Mouse (Mus musculus) heart, embryonic 15.5 days (tissue): ENCODE data around the gene Snx32. TPM values are rescaled to one million over a fixed set of nuclear protein-coding genes. Genes with fewer than 3 reads are reported as not detected.
A peak's percentile ranks its signal among the peaks of the same experiment; 100 is the strongest.

Source experiments
- ATAC-seq: fragments of 200-750 bp; cut with Nextera tagmentation; replicated peaks from 2 replicates; pipeline ENCODE4 v1.8.0; 2017; ENCODE audit warnings: low read depth, moderate TSS enrichment; ENCODE audit not compliant: insufficient number of reproducible peaks, insufficient read depth, low FRiP score
- H3K27ac ChIP-seq: fragments of 300-500 bp; sonication (generic); 2 replicates; pipeline ENCODE4 v1.5.1; 2015; ENCODE audit warnings: mild to moderate bottlenecking, inconsistent platforms
- H3K27me3 ChIP-seq: fragments of 300-500 bp; sonication (generic); 2 replicates; pipeline ENCODE4 v1.6.1; 2015; ENCODE audit warnings: inconsistent platforms
- H3K36me3 ChIP-seq: fragments of 300-500 bp; sonication (generic); 2 replicates; pipeline ENCODE4 v1.6.1; 2015; ENCODE audit warnings: mild to moderate bottlenecking, inconsistent platforms
- H3K4me1 ChIP-seq: fragments of 300-500 bp; sonication (generic); replicated peaks from 2 replicates; pipeline ENCODE4 v1.6.1; 2015; ENCODE audit warnings: inconsistent platforms
- H3K4me2 ChIP-seq: fragments of 300-500 bp; sonication (generic); 2 replicates; pipeline ENCODE4 v1.6.1; 2015; ENCODE audit warnings: inconsistent platforms, mild to moderate bottlenecking, moderate library complexity
- H3K4me3 ChIP-seq: fragments of 300-500 bp; sonication (generic); 2 replicates; pipeline ENCODE4 v1.5.1; 2015; ENCODE audit warnings: mild to moderate bottlenecking, inconsistent platforms
- H3K9ac ChIP-seq: fragments of 300-500 bp; sonication (generic); 2 replicates; pipeline ENCODE4 v1.6.1; 2015; ENCODE audit warnings: mild to moderate bottlenecking, inconsistent platforms
- H3K9me3 ChIP-seq: fragments of 300-500 bp; sonication (generic); replicated peaks from 2 replicates; pipeline ENCODE4 v1.6.1; 2016; ENCODE audit warnings: inconsistent platforms
- WGBS: fragments of 180-500 bp; shearing (Covaris S2); methylation state at CpG from one replicate; pipeline ENCODE4 v1.1.7; 2015; ENCODE audit warnings: mixed read lengths; 5-methylcytosine and 5-hydroxymethylcytosine counted together
- polyA plus RNA-seq: library from polyadenylated mRNA; unstranded; fragments of >200 nt; fragmentation: Nextera tagmentation; extraction: Ambion mirVana; gene quantifications from 2 replicates; pipeline ENCODE4 v1.2.1, GENCODE M21; 2015

Gene Snx32
- polyA plus RNA-seq, 1 experiment from 2014 or later = 15.8 TPM

GRCm38 (mm10) chr19:5538786-5539185, 28.4 kb upstream of the Snx32 start:
- H3K9me3 ChIP-seq = no peaks in the 10 kb centered on the region
- peaks cover 6% of the 10 kb centered on the region; the same call in 1 of the 2 replicates for H3K27me3 ChIP-seq
- H3K4me3 ChIP-seq = no peak overlapping the region
- no peak for ATAC-seq
- no peaks in the 10 kb centered on the region; the same call in 1 of the 2 replicates for H3K4me1 ChIP-seq
- 63% methylated on average over 8 of the region's 8 CpGs for WGBS
- no peak overlapping the region for H3K9ac ChIP-seq
- no peak overlapping the region for H3K27ac ChIP-seq
- no peaks in the 10 kb centered on the region for H3K36me3 ChIP-seq
- no peak overlapping the region for H3K4me2 ChIP-seq

DNA sequence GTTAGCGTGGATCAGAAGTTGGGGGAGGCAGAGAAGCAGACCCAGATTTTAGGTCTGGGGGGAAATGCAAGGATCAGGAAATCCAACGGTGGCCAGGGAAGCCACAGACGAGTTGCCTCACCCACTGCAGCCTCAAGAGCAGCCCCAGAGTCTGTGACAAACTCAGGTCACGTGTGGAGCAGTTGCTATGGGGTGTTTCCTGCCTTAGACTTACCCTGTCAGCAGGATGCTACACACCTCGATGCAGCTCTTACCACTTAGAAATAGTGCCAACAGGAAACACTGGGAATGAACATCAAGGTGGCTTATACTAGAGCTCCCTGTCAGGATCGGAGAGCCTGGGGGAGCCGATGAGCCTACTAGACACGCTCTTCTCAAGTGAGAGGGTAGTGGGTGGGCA, 22.2 kb upstream of the Snx32 start:
- Histone ChIP-seq H3K27me3 (0 out of 2 replicates have a peak, but pooled peaks cover 4% of the 10 kb centered on the region), H3K4me1 (peaks cover 5% of the 10 kb centered on the region), H3K4me2 (no peak overlapping the region), H3K27ac (no peak overlapping the region), H3K36me3 (no peaks in the 10 kb centered on the region), H3K9ac (no peak overlapping the region), H3K9me3 (no peaks in the 10 kb centered on the region), H3K4me3 (no peak overlapping the region)
- WGBS = 58% methylated on average over 8 of the region's 8 CpGs
- no peak for ATAC-seq

DNA sequence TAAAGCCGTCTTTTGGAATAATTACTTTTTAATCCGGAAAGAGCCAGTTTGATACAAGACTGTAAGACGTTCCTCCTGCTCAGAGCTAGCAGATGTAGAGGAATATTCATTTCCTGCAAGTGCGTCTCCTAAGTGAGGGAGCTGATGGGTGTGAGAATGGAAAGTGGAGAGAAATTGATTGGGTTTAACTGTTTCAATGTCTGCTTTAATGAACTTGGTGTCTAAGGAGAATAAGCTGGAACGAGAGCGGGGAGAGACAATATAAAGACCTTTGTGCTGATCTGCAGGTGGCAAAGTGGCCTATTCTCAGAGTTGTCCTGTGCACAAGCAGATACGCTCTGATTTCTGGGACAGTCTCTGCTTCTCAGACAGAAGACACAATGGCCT, 19.8 kb upstream of the Snx32 start:
- WGBS = 66% methylated on average over 7 of the region's 7 CpGs

GRCm38 (mm10) chr19:5529325-5530137, 19.2 kb upstream of the Snx32 start:
- Histone ChIP-seq H3K27me3 (0 out of 2 replicates have a peak, but pooled peaks cover 4% of the 10 kb centered on the region), H3K4me1 (peaks cover 5% of the 10 kb centered on the region), H3K9me3 (no peaks in the 10 kb centered on the region), H3K9ac (peak overlapping the region; percentile 35; the same call in 1 of the 2 replicates), H3K4me2 (peak overlapping the region; percentile 59), H3K4me3 (peak overlapping the region; percentile 34), H3K27ac (no peak overlapping the region), H3K36me3 (no peaks in the 10 kb centered on the region)
- ATAC-seq = peak; percentile 97
- WGBS = 17% methylated on average over 20 of the region's 20 CpGs

More for the DNA sequence above, 19.8 kb upstream of the Snx32 start:
- Histone ChIP-seq H3K36me3 (no peaks in the 10 kb centered on the region), H3K9ac (no peak overlapping the region), H3K4me2 (peak overlapping the region; percentile 59; the same call in 1 of the 2 replicates), H3K27me3 (0 out of 2 replicates have a peak, but pooled peaks cover 4% of the 10 kb centered on the region), H3K9me3 (no peaks in the 10 kb centered on the region), H3K4me3 (no peak overlapping the region), H3K4me1 (peaks cover 5% of the 10 kb centered on the region), H3K27ac (no peak overlapping the region)
- no peak for ATAC-seq

GRCm38 (mm10) chr19:5525204-5525603, 14.9 kb upstream of the Snx32 start:
- 0 out of 2 replicates have a peak, but pooled peaks cover under 1% of the 10 kb centered on the region for H3K27me3 ChIP-seq
- no peak overlapping the region for H3K4me2 ChIP-seq
- H3K36me3 ChIP-seq = no peaks in the 10 kb centered on the region
- H3K4me3 ChIP-seq = no peak overlapping the region
- H3K9me3 ChIP-seq = no peaks in the 10 kb centered on the region
- no peak overlapping the region for H3K27ac ChIP-seq
- H3K9ac ChIP-seq = no peak overlapping the region
- WGBS = 70% methylated on average over 5 of the region's 5 CpGs
- H3K4me1 ChIP-seq = peaks cover 5% of the 10 kb centered on the region
- ATAC-seq = no peak

DNA sequence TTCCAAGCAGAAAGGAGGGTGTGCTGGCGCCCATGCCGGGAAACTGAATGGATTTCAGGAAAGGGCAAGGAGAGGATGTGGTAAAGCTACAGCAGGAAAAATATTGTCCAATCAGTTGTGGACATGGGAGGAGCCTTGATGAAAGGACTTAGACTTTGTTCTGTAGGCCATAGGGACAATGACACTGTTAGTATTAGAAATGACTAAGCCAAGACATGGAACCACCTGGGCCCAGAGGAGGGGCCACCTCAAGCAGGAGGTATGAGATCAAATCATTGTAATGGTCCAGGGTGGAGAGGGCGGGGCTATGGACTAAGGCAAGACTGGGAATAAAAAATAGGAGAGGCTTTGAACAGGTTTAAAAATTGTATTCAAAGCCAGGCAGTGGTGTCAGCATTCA, 8.4 kb upstream of the Snx32 start:
- Histone ChIP-seq H3K27ac (no peak overlapping the region), H3K36me3 (no peaks in the 10 kb centered on the region), H3K4me3 (no peak overlapping the region), H3K9me3 (no peaks in the 10 kb centered on the region), H3K4me2 (no peak overlapping the region), H3K27me3 (no peaks in the 10 kb centered on the region), H3K4me1 (no peaks in the 10 kb centered on the region), H3K9ac (no peak overlapping the region)
- no peak for ATAC-seq
- WGBS = 85% methylated on average over 3 of the region's 3 CpGs

DNA sequence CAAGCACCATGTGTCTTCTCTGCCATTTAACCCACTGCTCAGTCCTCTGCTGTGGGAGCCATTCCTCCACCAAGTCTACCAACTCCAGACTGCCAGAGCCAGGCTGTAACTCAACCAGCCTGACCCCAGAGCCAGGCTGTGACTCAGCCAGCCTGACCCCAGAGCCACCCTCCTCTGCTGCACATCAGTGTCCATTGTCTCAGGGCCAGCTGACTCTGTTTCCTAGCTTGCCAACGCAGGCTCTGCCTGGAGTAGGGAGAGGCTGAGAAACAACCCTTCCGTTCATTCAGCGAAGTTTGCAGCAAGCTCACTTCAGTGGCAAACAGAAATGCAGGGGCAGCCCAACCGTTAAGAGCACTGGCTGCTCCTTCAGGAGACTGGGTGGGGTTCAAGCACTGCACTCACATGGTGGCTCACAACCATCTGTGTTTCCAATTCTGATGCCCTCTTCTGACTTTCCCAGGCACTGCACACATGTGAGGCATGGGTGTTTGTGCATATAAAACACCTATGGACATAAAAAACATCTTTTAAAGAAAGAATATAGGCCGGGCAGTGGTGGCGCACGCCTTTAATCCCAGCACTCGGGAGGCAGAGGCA, 6.7 kb upstream of the Snx32 start:
- ATAC-seq = no peak; the same call in 1 of the 2 replicates
- no peaks in the 10 kb centered on the region for H3K36me3 ChIP-seq
- H3K27ac ChIP-seq = no peak overlapping the region
- H3K4me3 ChIP-seq = no peak overlapping the region
- peaks cover 8% of the 10 kb centered on the region for H3K4me1 ChIP-seq
- no peak overlapping the region for H3K9ac ChIP-seq
- no peak overlapping the region for H3K4me2 ChIP-seq
- H3K9me3 ChIP-seq = no peaks in the 10 kb centered on the region
- 78% methylated on average over 8 of the region's 8 CpGs for WGBS
- H3K27me3 ChIP-seq = no peaks in the 10 kb centered on the region

DNA sequence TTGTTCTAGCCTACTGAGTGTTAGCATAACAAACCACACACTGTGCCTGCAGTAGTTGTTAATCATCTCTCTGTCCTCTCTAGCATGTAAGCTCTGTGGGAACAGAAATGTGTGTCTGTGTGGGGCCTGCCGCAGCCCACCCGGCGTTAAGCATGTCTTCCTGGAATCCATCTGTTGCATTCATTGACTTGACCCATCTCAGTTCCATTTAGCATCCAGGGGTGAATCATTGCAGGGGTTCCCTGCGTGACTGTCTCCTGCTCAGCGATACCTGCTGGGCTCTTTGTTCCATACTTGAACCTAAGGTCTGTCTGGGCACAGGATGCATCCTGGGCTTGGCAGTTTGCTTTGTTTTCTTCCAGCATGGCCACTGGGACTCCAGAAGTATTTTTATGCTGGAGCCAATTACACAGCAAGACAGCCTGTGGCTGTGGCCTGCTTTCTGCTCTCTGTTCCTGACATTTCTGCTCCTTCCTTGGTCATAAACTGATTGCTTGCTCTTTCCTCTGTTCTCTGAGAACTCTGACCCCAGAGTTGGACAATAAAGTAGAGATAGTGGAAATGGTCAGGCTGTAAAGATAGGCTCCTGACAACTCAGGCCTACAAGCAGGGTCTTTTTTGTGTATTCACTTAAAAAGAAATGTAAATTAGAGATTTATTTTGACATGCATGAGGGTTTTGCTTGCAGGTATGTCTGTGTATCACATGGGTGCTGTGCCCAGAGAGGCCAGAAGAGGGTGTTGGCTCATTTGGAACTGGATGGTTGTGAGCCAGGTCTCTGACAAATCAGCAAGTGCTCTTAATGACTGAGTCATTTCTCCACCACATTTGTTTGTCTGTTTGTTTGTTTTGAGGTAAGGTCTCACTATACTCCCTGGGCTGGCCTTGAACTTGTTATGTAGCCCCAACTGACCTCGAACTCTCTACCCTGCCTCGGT, 5.8 kb upstream of the Snx32 start:
- Histone ChIP-seq H3K36me3 (no peaks in the 10 kb centered on the region), H3K9me3 (no peaks in the 10 kb centered on the region), H3K4me1 (peaks cover 15% of the 10 kb centered on the region), H3K27ac (no peak overlapping the region), H3K4me2 (no peak overlapping the region), H3K9ac (no peak overlapping the region), H3K27me3 (no peaks in the 10 kb centered on the region), H3K4me3 (no peak overlapping the region)
- 89% methylated on average over 7 of the region's 7 CpGs for WGBS
- no peak for ATAC-seq

GRCm38 (mm10) chr19:5513005-5513349, 2.6 kb upstream of the Snx32 start:
- H3K27ac ChIP-seq = no peak overlapping the region
- no peaks in the 10 kb centered on the region for H3K9me3 ChIP-seq
- H3K36me3 ChIP-seq = no peaks in the 10 kb centered on the region
- H3K9ac ChIP-seq = no peak overlapping the region
- peaks cover 29% of the 10 kb centered on the region for H3K4me1 ChIP-seq
- 84% methylated on average over 3 of the region's 3 CpGs for WGBS
- ATAC-seq = no peak
- H3K27me3 ChIP-seq = no peaks in the 10 kb centered on the region
- no peak overlapping the region for H3K4me3 ChIP-seq
- H3K4me2 ChIP-seq = peak overlapping the region; percentile 87; the same call in 1 of the 2 replicates

DNA sequence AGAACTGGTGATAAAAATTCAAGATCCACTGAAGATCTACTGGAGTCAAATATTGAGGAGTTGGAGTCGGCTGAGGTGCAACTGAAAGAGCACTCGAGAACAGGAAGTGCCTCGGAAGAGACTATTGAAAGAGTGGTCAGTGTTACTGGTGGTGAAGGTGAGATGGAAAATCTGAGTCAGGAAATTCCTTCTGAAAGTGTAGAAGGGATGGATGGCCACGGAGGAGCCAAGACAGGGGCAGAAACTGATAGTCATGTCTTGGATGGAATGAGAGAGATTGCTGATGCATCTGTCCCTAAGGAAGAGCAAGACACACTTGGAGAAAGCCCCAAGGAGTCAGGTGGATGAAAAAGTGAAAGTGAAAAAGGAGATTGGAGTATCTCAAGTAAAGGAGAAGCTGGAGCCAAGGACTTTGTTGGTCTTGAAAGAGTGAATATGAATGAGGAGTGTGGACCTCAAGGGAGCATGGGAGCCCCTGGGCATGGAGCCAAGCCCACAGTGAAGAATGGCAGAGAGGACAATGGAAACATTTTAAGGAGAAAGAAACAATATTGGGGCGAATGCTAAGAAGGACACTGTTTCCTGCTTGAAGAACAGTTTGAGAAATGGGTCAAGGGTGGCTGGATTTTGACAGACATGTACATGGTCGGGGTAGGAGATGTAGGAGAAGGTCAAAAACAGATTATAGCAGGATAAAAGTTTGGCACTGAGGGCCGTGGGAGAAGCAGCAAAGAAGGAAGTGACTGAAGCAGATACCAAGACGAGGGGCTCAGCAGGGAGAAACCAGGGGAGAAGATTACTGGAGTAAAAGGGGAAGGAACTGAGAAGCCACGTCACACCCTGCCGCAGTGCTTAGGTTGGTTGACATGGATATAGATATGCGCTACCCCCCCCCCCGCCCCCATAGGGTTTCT, 2.0 kb upstream of the Snx32 start:
- H3K9ac ChIP-seq = no peak overlapping the region

More for the DNA sequence above, 2.0 kb upstream of the Snx32 start:
- Histone ChIP-seq H3K4me3 (no peak overlapping the region), H3K4me1 (peaks cover 29% of the 10 kb centered on the region), H3K27ac (peak overlapping the region; percentile 2; the same call in 1 of the 2 replicates), H3K4me2 (peak overlapping the region; percentile 87), H3K36me3 (no peaks in the 10 kb centered on the region), H3K9me3 (no peaks in the 10 kb centered on the region), H3K27me3 (no peaks in the 10 kb centered on the region)
- no peak for ATAC-seq
- WGBS = 60% methylated on average over 12 of the region's 12 CpGs
